Mouse (Mus musculus): ENCODE results near the gene Kcnd1. TPM values are rescaled to one million over a fixed set of nuclear protein-coding genes. Genes with fewer than 3 reads are reported as not detected.

Kcnd1 gene
- polyA plus RNA-seq, 1 experiment from 2014 or later = 0.84 TPM

GRCm38 (mm10) chrX:7865786-7866185 lies 43.7 kb downstream of the Kcnd1 start:
- no peaks in the 10 kb centered on the region; the same call in 1 of the 2 replicates for H3K36me3 ChIP-seq (ENCODE audit: control insufficient read depth, insufficient read depth, low read length)

DNA sequence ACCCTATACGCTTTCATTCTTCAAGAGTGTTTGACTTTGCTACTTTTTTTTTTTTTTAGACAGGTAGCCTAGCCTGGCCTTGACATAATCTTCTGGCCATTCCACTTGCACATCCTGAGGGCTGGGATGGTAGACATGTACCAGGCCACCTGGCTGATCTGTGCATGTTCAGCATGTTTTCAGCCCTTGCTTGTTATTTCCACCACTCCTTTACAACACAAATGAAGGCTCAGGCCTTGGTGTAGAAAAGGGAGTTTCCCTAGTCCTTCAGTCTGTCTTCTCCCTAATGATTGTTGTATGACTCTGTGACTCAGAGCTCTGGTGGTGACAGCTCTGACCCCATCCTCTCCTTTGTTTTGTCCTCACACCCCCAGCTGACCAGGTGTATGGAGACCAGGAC lies 45.1 kb downstream of the Kcnd1 start:
- Histone ChIP-seq H3K36me3 (ENCODE audit: control insufficient read depth, insufficient read depth, low read length) (peaks cover 3% of the 10 kb centered on the region; the same call in 1 of the 2 replicates), H3K9ac (ENCODE audit: low read depth, low read length) (no peak overlapping the region), H3K4me2 (no peak overlapping the region), H3K4me1 (replicated peaks; ENCODE audit: control insufficient read depth, insufficient read depth, low read length) (no peaks in the 10 kb centered on the region), H3K27me3 (replicated peaks; ENCODE audit: control insufficient read depth, insufficient read depth, low read length) (no peaks in the 10 kb centered on the region), H3K4me3 (ENCODE audit: low read depth, low read length) (no peak overlapping the region), H3K9me3 (ENCODE audit: control insufficient read depth, low read length) (no peaks in the 10 kb centered on the region), H3K27ac (ENCODE audit: low read depth, low read length) (no peak overlapping the region)
- WGBS = 96% methylated on average over 1 of the region's 1 CpGs
- DNase-seq (ENCODE audit: low spot score) (no peak), ATAC-seq (replicated peaks; ENCODE audit: low FRiP score) (no peak)

More at GRCm38 (mm10) chrX:7865786-7866185, 43.7 kb downstream of the Kcnd1 start:
- no peaks in the 10 kb centered on the region for H3K27me3 ChIP-seq (replicated peaks; ENCODE audit: control insufficient read depth, insufficient read depth, low read length)
- H3K4me3 ChIP-seq (ENCODE audit: low read depth, low read length) = no peak overlapping the region
- H3K27ac ChIP-seq (ENCODE audit: low read depth, low read length) = no peak overlapping the region
- WGBS = 43% methylated on average over 2 of the region's 2 CpGs
- H3K4me2 ChIP-seq = no peak overlapping the region
- no peaks in the 10 kb centered on the region; the same call in 1 of the 2 replicates for H3K4me1 ChIP-seq (replicated peaks; ENCODE audit: control insufficient read depth, insufficient read depth, low read length)
- ATAC-seq (replicated peaks; ENCODE audit: low FRiP score) (no peak), DNase-seq (ENCODE audit: low spot score) (no peak)
- H3K9ac ChIP-seq (ENCODE audit: low read depth, low read length) = no peak overlapping the region
- H3K9me3 ChIP-seq (ENCODE audit: control insufficient read depth, low read length) = no peaks in the 10 kb centered on the region

GRCm38 (mm10) chrX:7868506-7868905 lies 46.4 kb downstream of the Kcnd1 start:
- H3K27me3 ChIP-seq (replicated peaks; ENCODE audit: control insufficient read depth, insufficient read depth, low read length) = no peaks in the 10 kb centered on the region
- no peaks in the 10 kb centered on the region for H3K4me1 ChIP-seq (replicated peaks; ENCODE audit: control insufficient read depth, insufficient read depth, low read length)
- H3K9ac ChIP-seq (ENCODE audit: low read depth, low read length) = no peak overlapping the region
- H3K4me2 ChIP-seq = no peak overlapping the region
- no peak overlapping the region for H3K27ac ChIP-seq (ENCODE audit: low read depth, low read length)
- H3K4me3 ChIP-seq (ENCODE audit: low read depth, low read length) = no peak overlapping the region
- no peaks in the 10 kb centered on the region for H3K9me3 ChIP-seq (ENCODE audit: control insufficient read depth, low read length)
- H3K36me3 ChIP-seq (ENCODE audit: control insufficient read depth, insufficient read depth, low read length) = peaks cover 3% of the 10 kb centered on the region; the same call in 1 of the 2 replicates
- ATAC-seq (replicated peaks; ENCODE audit: low FRiP score) = no peak
- WGBS = 66% methylated on average over 2 of the region's 2 CpGs
- no peak for DNase-seq (ENCODE audit: low spot score)

DNA sequence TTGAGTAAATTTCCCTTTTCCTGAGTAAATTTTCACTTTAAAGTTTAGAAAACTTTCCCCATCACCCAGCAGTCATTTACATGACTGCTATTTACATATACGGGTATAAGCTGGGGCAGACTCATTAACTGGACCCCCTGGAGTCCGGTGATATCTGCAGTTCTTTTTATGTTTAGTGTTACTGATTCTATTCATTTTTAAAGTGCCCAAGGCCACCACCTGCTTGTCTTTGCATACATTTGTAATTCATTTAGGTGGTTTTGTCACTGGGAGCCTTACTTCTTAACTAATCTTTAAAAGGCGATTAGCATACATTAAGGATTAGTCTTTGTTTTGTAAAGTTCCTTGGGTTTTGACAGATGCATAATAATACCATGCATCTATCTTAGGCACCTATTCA lies 47.7 kb downstream of the Kcnd1 start:
- H3K36me3 ChIP-seq (ENCODE audit: control insufficient read depth, insufficient read depth, low read length) = peaks cover 5% of the 10 kb centered on the region; the same call in 1 of the 2 replicates
- no peaks in the 10 kb centered on the region for H3K9me3 ChIP-seq (ENCODE audit: control insufficient read depth, low read length)
- H3K27ac ChIP-seq (ENCODE audit: low read depth, low read length) = no peak overlapping the region
- no peaks in the 10 kb centered on the region for H3K27me3 ChIP-seq (replicated peaks; ENCODE audit: control insufficient read depth, insufficient read depth, low read length)
- H3K4me3 ChIP-seq (ENCODE audit: low read depth, low read length) = no peak overlapping the region
- H3K4me2 ChIP-seq = no peak overlapping the region
- ATAC-seq (replicated peaks; ENCODE audit: low FRiP score) (no peak), DNase-seq (ENCODE audit: low spot score) (no peak)
- no peak overlapping the region for H3K9ac ChIP-seq (ENCODE audit: low read depth, low read length)
- no peaks in the 10 kb centered on the region for H3K4me1 ChIP-seq (replicated peaks; ENCODE audit: control insufficient read depth, insufficient read depth, low read length)
- 55% methylated on average over 3 of the region's 3 CpGs for WGBS

DNA sequence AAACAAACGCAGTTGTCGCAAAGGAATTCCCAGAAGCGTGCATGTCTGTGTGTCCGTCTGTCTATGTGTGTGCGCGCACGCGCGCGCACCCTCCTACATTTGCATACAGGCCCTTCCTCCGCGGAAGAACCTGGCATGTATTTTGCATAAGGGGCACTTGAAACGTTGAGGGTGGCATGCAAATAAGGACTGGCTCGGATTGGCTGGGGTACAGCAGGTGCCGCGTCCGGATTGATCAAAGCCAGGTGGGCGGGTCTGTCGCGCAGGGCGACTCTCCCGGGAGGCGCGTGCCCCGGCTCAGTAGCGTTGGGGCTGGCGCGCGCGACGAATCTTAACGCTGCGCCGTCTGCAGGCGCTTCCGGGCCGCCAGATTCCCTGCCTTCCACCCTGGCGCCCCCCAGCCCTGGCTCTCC lies 55.9 kb downstream of the Kcnd1 start, which contains the start of gene Pim2:
Gene Pim2, plus strand, starts transcription at position 256 of the 413 bp plus-strand sequence.
- WGBS = 8% methylated on average over 37 of the region's 38 CpGs
- H3K9ac ChIP-seq (ENCODE audit: low read depth, low read length) = peak within 1 kb of the TSS; percentile 53; the same call in 1 of the 2 replicates
- peak within 1 kb of the TSS; percentile 58 for H3K4me3 ChIP-seq (ENCODE audit: low read depth, low read length)
- H3K9me3 ChIP-seq (ENCODE audit: control insufficient read depth, low read length) = no peaks in the 10 kb centered on the region
- H3K27me3 ChIP-seq (replicated peaks; ENCODE audit: control insufficient read depth, insufficient read depth, low read length) = no peaks in the 10 kb centered on the region
- DNase-seq (ENCODE audit: low spot score) (peak; percentile 65), ATAC-seq (replicated peaks; ENCODE audit: low FRiP score) (peak; percentile 96)
- peaks cover 3% of the 10 kb centered on the region; the same call in 1 of the 2 replicates for H3K36me3 ChIP-seq (ENCODE audit: control insufficient read depth, insufficient read depth, low read length)
- peak within 1 kb of the TSS; percentile 96 for H3K4me2 ChIP-seq
- peaks cover 3% of the 10 kb centered on the region; the same call in 1 of the 2 replicates for H3K4me1 ChIP-seq (replicated peaks; ENCODE audit: control insufficient read depth, insufficient read depth, low read length)
- H3K27ac ChIP-seq (ENCODE audit: low read depth, low read length) = no peak within 1 kb of the TSS

DNA sequence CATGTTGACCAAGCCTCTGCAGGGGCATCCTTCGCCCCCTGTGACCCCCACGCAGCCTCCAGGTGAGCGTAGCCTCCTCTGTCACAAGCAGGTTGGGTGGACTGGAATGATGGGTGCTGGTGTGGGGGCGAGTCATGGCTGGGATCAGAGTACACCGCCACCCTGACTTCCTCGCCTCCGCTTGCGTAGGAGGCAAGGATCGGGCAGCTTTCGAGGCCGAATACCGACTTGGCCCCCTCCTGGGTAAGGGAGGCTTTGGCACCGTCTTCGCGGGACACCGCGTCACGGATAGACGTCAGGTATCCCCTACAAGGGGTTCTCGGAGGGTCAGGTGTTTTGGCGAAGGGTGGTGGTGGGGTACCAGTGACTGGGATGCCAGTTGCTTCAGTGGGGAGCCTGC lies 56.4 kb downstream of the Kcnd1 start:
- Histone ChIP-seq H3K9me3 (ENCODE audit: control insufficient read depth, low read length) (no peaks in the 10 kb centered on the region), H3K9ac (ENCODE audit: low read depth, low read length) (peak overlapping the region; percentile 53; the same call in 1 of the 2 replicates), H3K27me3 (replicated peaks; ENCODE audit: control insufficient read depth, insufficient read depth, low read length) (no peaks in the 10 kb centered on the region), H3K4me3 (ENCODE audit: low read depth, low read length) (peak overlapping the region; percentile 58), H3K4me1 (replicated peaks; ENCODE audit: control insufficient read depth, insufficient read depth, low read length) (peaks cover 3% of the 10 kb centered on the region; the same call in 1 of the 2 replicates), H3K27ac (ENCODE audit: low read depth, low read length) (no peak overlapping the region), H3K4me2 (peak overlapping the region; percentile 96), H3K36me3 (ENCODE audit: control insufficient read depth, insufficient read depth, low read length) (peaks cover 3% of the 10 kb centered on the region; the same call in 1 of the 2 replicates)
- WGBS = 17% methylated on average over 21 of the region's 21 CpGs
- DNase-seq (ENCODE audit: low spot score) (no peak), ATAC-seq (replicated peaks; ENCODE audit: low FRiP score) (0 out of 2 replicates have a peak, but pooled peaks have one; percentile 10)

DNA sequence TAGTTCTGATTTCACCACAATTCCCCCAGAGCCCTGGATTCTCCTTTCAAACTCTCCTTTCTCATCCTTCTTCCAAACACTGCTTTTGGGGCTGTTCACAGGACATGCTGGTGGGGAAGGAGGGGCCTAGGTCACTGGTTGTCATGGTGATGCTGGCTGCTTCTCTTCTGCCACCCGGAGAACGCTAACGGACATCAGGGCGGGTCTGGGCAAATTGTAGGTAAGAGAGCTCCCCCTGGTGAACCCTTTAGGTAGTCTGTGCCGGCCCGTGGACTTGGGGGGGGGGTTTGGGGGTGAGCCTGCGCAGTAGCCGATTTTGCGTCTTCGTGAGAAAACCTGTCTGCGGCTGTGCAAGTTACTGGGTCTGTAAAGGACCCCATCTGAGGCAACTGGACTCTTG lies 57.7 kb downstream of the Kcnd1 start:
- Histone ChIP-seq H3K9me3 (ENCODE audit: control insufficient read depth, low read length) (no peaks in the 10 kb centered on the region), H3K9ac (ENCODE audit: low read depth, low read length) (no peak overlapping the region), H3K4me3 (ENCODE audit: low read depth, low read length) (peak overlapping the region; percentile 12; the same call in 1 of the 2 replicates), H3K27ac (ENCODE audit: low read depth, low read length) (no peak overlapping the region), H3K4me2 (peak overlapping the region; percentile 96), H3K4me1 (replicated peaks; ENCODE audit: control insufficient read depth, insufficient read depth, low read length) (peaks cover 3% of the 10 kb centered on the region; the same call in 1 of the 2 replicates), H3K27me3 (replicated peaks; ENCODE audit: control insufficient read depth, insufficient read depth, low read length) (no peaks in the 10 kb centered on the region), H3K36me3 (ENCODE audit: control insufficient read depth, insufficient read depth, low read length) (no peaks in the 10 kb centered on the region; the same call in 1 of the 2 replicates)
- ATAC-seq (replicated peaks; ENCODE audit: low FRiP score) = no peak; the same call in 1 of the 2 replicates
- DNase-seq (ENCODE audit: low spot score) = peak; percentile 52
- 9% methylated on average over 11 of the region's 11 CpGs for WGBS

GRCm38 (mm10) chrX:7883841-7884567 lies 61.9 kb downstream of the Kcnd1 start, which contains the start of gene Slc35a2:
TSS of gene Slc35a2 (plus strand) at chrX:7884028.
- H3K9me3 ChIP-seq (ENCODE audit: control insufficient read depth, low read length) = no peaks in the 10 kb centered on the region
- H3K4me1 ChIP-seq (replicated peaks; ENCODE audit: control insufficient read depth, insufficient read depth, low read length) = no peaks in the 10 kb centered on the region
- peak within 1 kb of the TSS; percentile 58; the same call in 1 of the 2 replicates for H3K27ac ChIP-seq (ENCODE audit: low read depth, low read length)
- ATAC-seq (replicated peaks; ENCODE audit: low FRiP score) (peak; percentile 93), DNase-seq (ENCODE audit: low spot score) (peak; percentile 75)
- peak within 1 kb of the TSS; percentile 76 for H3K4me2 ChIP-seq
- no peaks in the 10 kb centered on the region for H3K36me3 ChIP-seq (ENCODE audit: control insufficient read depth, insufficient read depth, low read length)
- WGBS = 5% methylated on average over 47 of the region's 49 CpGs
- H3K27me3 ChIP-seq (replicated peaks; ENCODE audit: control insufficient read depth, insufficient read depth, low read length) = no peaks in the 10 kb centered on the region
- H3K4me3 ChIP-seq (ENCODE audit: low read depth, low read length) = peak within 1 kb of the TSS; percentile 60
- H3K9ac ChIP-seq (ENCODE audit: low read depth, low read length) = peak within 1 kb of the TSS; percentile 53

Data from liver, embryonic 11.5 days (tissue).